Mouse (Mus musculus): Measurements from ENCODE around the gene Slc2a8.

GRCm38 (mm10) chr2:32990167-32990832, 8.4 kb upstream of the Slc2a8 start:
- TF ChIP-seq CTCF (IDR thresholded peaks at IDR 0.05; ENCODE audit: borderline replicate concordance, control insufficient read depth, extremely low read depth, insufficient read depth, low read length, poor library complexity): no peak
- TF ChIP-seq POLR2A (IDR thresholded peaks at IDR 0.05; ENCODE audit: control insufficient read depth, extremely low read depth, insufficient read depth, low read length, poor library complexity): no peak
